Mouse (Mus musculus): Measurements from ENCODE around the gene Nr0b2. TPM values are rescaled to one million over a fixed set of nuclear protein-coding genes. Genes with fewer than 3 reads are reported as not detected.

The Nr0b2 gene
- polyA plus RNA-seq, 3 experiments from 2014 or later = not detected

Other genes starting within 250 kb of the Nr0b2 start
- 10 to 100 TPM in 1 of 3 experiments, 1 to 10 TPM in 2; 5.0 to 10.2 (median 8.8) TPM for gene Wdtc1, start 199.9 kb upstream of the Nr0b2 start, polyA plus RNA-seq (2017; shearing (Covaris generic))
- gene Slc9a1, start 183.7 kb upstream of the Nr0b2 start, polyA plus RNA-seq (2017; shearing (Covaris generic)) = 10 to 100 TPM; 13.1 to 14.8 (median 13.3) TPM
- not detected for gene Tent5b, start 73.2 kb upstream of the Nr0b2 start, polyA plus RNA-seq (2017; shearing (Covaris generic))
- gene Trnp1, start 54.8 kb upstream of the Nr0b2 start, polyA plus RNA-seq (2017; shearing (Covaris generic)) = not detected
- under 1 TPM in 2 of 3 experiments, not detected in 1; 0.41 to 0.48 TPM for gene Kdf1, start 34.4 kb upstream of the Nr0b2 start, polyA plus RNA-seq (2017; shearing (Covaris generic))
- 10 to 100 TPM; 32.6 to 44.0 (median 40.6) TPM for gene Nudc, start 7.4 kb upstream of the Nr0b2 start, polyA plus RNA-seq (2017; shearing (Covaris generic))
- 1 to 10 TPM in 2 of 3 experiments, under 1 TPM in 1; 0.94 to 1.6 (median 1.1) TPM for gene Gpatch3, start 21.4 kb downstream of the Nr0b2 start, polyA plus RNA-seq (2017; shearing (Covaris generic))
- gene Gpn2, start 31.0 kb downstream of the Nr0b2 start, polyA plus RNA-seq (2017; shearing (Covaris generic)) = 1 to 10 TPM; 6.1 to 6.7 (median 6.4) TPM
- gene Sfn, start 48.8 kb downstream of the Nr0b2 start, polyA plus RNA-seq (2017; shearing (Covaris generic)) = 10 to 100 TPM; 10.9 to 18.2 (median 12.9) TPM
- gene Zdhhc18, start 96.8 kb downstream of the Nr0b2 start, polyA plus RNA-seq (2017; shearing (Covaris generic)) = 10 to 100 TPM; 22.8 to 25.9 (median 23.1) TPM
- 10 to 100 TPM; 10.3 to 13.8 (median 11.3) TPM for gene Pigv, start 119.3 kb downstream of the Nr0b2 start, polyA plus RNA-seq (2017; shearing (Covaris generic))
- gene Arid1a, start 203.4 kb downstream of the Nr0b2 start, polyA plus RNA-seq (2017; shearing (Covaris generic)) = 10 to 100 TPM; 56.9 to 94.8 (median 76.7) TPM

All from inflammation-experienced regulatory T-cells, adult 6 months (primary cell).